8 mouse cellular contexts compared by ENCODE assay signal in genomic region chr9:20842670-20843069, GRCm38 (mm10). TPM values are rescaled to one million over a fixed set of nuclear protein-coding genes. Genes with fewer than 3 reads are reported as not detected.
DNase-seq lines count a peak whose midpoint lies in the region; ATAC-seq and TF ChIP-seq lines count a peak whose summit lies in the region.

No protein-coding gene starts in this region.

- intact Hi-C loops in gastrocnemius, adult 2 months (cut with DNase I): no loop called here
- intact Hi-C loops in gastrocnemius, postnatal 36 days (cut with DNase I): no loop called here

- H3K9ac ChIP-seq in liver, embryonic 14.5 days (replicated peaks): no peak overlapping the region
- H3K9ac ChIP-seq in liver, embryonic 12.5 days: no peak overlapping the region

- DNase-seq in gastrocnemius, adult 2 months: no peak
- DNase-seq in gastrocnemius, postnatal 36 days: no peak
- DNase-seq in liver, embryonic 14.5 days (ENCODE audit: low read depth in 3 of 3, low spot score in 3 of 3): no peak
- DNase-seq in R1 (ENCODE audit: low read depth, low spot score): peak; percentile 66
- DNase-seq in mesoderm, embryonic 11.5 days (ENCODE audit: low read depth, low spot score): peak; percentile 47
- no peak for DNase-seq in ovary, postnatal 10 days (ENCODE audit: low spot score)
- no peak for DNase-seq in natural killer cell, adult 2 months (ENCODE audit: low spot score in 2 of 2)

- no peak overlapping the region for H3K4me3 ChIP-seq in gastrocnemius, adult 2 months
- H3K4me3 ChIP-seq in liver, embryonic 14.5 days (ENCODE audit: insufficient read depth in 1 of 2, low read depth in 2 of 2, low read length in 2 of 2): no peak overlapping the region
- H3K4me3 ChIP-seq in liver, embryonic 12.5 days: no peak overlapping the region

- no peaks in the 10 kb centered on the region for H3K9me3 ChIP-seq in liver, embryonic 14.5 days (ENCODE audit: control insufficient read depth, low read length)
- H3K9me3 ChIP-seq in liver, embryonic 12.5 days (replicated peaks): no peaks in the 10 kb centered on the region

- no peak overlapping the region for H3K27ac ChIP-seq in gastrocnemius, adult 2 months
- H3K27ac ChIP-seq in liver, embryonic 14.5 days: no peak overlapping the region
- H3K27ac ChIP-seq in liver, embryonic 12.5 days: no peak overlapping the region

- WGBS in liver, embryonic 14.5 days (ENCODE audit: insufficient replicate concordance): 28% methylated on average over 2 of the region's 2 CpGs
- 33% methylated on average over 2 of the region's 2 CpGs for WGBS in liver, embryonic 12.5 days (ENCODE audit: insufficient replicate concordance)

- H3K36me3 ChIP-seq in liver, embryonic 14.5 days (replicated peaks; ENCODE audit: control insufficient read depth, insufficient read depth, low read depth): no peaks in the 10 kb centered on the region
- H3K36me3 ChIP-seq in liver, embryonic 12.5 days: no peaks in the 10 kb centered on the region

- no peaks in the 10 kb centered on the region for H3K4me1 ChIP-seq in liver, embryonic 14.5 days (replicated peaks; ENCODE audit: control insufficient read depth in 2 of 2, insufficient read depth in 2 of 2, low read length in 1 of 2)
- H3K4me1 ChIP-seq in liver, embryonic 12.5 days: no peaks in the 10 kb centered on the region

- ATAC-seq in liver, embryonic 14.5 days (ENCODE audit: insufficient read depth): no peak
- no peak for ATAC-seq in liver, embryonic 12.5 days

- no peak for TF ChIP-seq EP300 in liver, embryonic 14.5 days (IDR thresholded peaks at IDR 0.05; ENCODE audit: low read depth)

- H3K27me3 ChIP-seq in liver, embryonic 14.5 days (ENCODE audit: control insufficient read depth, insufficient read depth, low read length): no peaks in the 10 kb centered on the region
- peaks cover 10% of the 10 kb centered on the region; the same call in 1 of the 2 replicates for H3K27me3 ChIP-seq in liver, embryonic 12.5 days (replicated peaks)

- no peak overlapping the region for H3K4me2 ChIP-seq in liver, embryonic 14.5 days (ENCODE audit: low read depth)
- H3K4me2 ChIP-seq in liver, embryonic 12.5 days: no peak overlapping the region

- peak; percentile 69 for TF ChIP-seq CTCF in gastrocnemius, adult 2 months (IDR thresholded peaks at IDR 0.05)
- TF ChIP-seq CTCF in liver, embryonic 14.5 days (IDR thresholded peaks at IDR 0.05; ENCODE audit: low read depth): peak; percentile 53

RNA-seq across cellular contexts. Expression of gene Rdh8, which starts 24.4 kb away (rescaled TPM):
- total RNA-seq in gastrocnemius, adult 2 months (2021): under 1 TPM in 1 of 2 experiments, not detected in 1; 0.56 TPM
- total RNA-seq in gastrocnemius, postnatal 36 days (2021): under 1 TPM; 0.17 to 0.23 TPM
- polyA plus RNA-seq in liver, embryonic 14.5 days (2012; rRNA removed): not detected in 2 replicates
- polyA plus RNA-seq in liver, embryonic 14.5 days (2014; fragmentation: Nextera tagmentation; extraction: Ambion mirVana): not detected in 2 replicates
- not detected in 2 replicates for polyA plus RNA-seq in liver, embryonic 12.5 days (2016; fragmentation: Nextera tagmentation; extraction: Ambion mirVana)

RNA-seq across cellular contexts. Expression of gene A230050P20Rik, which starts 25.8 kb away (rescaled TPM):
- total RNA-seq in gastrocnemius, adult 2 months (2021): 1 to 10 TPM; 2.1 to 2.3 TPM
- 1 to 10 TPM; 1.7 TPM for total RNA-seq in gastrocnemius, postnatal 36 days (2021)
- polyA plus RNA-seq in liver, embryonic 14.5 days (2012; rRNA removed): 11.5 and 13.0 TPM in 2 replicates
- 1.1 and 1.7 TPM in 2 replicates for polyA plus RNA-seq in liver, embryonic 14.5 days (2014; fragmentation: Nextera tagmentation; extraction: Ambion mirVana)
- polyA plus RNA-seq in liver, embryonic 12.5 days (2016; fragmentation: Nextera tagmentation; extraction: Ambion mirVana): 7.9 TPM in 2 replicates

RNA-seq across cellular contexts. Expression of gene Col5a3, which starts 27.8 kb away (rescaled TPM):
- 10 to 100 TPM; 12.8 to 22.5 TPM for total RNA-seq in gastrocnemius, adult 2 months (2021)
- 10 to 100 TPM; 26.1 to 33.6 TPM for total RNA-seq in gastrocnemius, postnatal 36 days (2021)
- polyA plus RNA-seq in liver, embryonic 14.5 days (2012; rRNA removed): 0.05 and 0.08 TPM in 2 replicates
- polyA plus RNA-seq in liver, embryonic 14.5 days (2014; fragmentation: Nextera tagmentation; extraction: Ambion mirVana): 0.03 and 0.10 TPM in 2 replicates
- 0.02 and 0.06 TPM in 2 replicates for polyA plus RNA-seq in liver, embryonic 12.5 days (2016; fragmentation: Nextera tagmentation; extraction: Ambion mirVana)

RNA-seq across cellular contexts. Expression of gene Angptl6, which starts 36.9 kb away (rescaled TPM):
- 1 to 10 TPM; 5.1 to 7.0 TPM for total RNA-seq in gastrocnemius, adult 2 months (2021)
- 1 to 10 TPM; 3.8 to 5.2 TPM for total RNA-seq in gastrocnemius, postnatal 36 days (2021)
- polyA plus RNA-seq in liver, embryonic 14.5 days (2012; rRNA removed): 8.1 and 9.3 TPM in 2 replicates
- polyA plus RNA-seq in liver, embryonic 14.5 days (2014; fragmentation: Nextera tagmentation; extraction: Ambion mirVana): 6.8 and 7.6 TPM in 2 replicates
- polyA plus RNA-seq in liver, embryonic 12.5 days (2016; fragmentation: Nextera tagmentation; extraction: Ambion mirVana): 10.5 and 11.3 TPM in 2 replicates

RNA-seq across cellular contexts. Expression of gene Ppan, which starts 45.3 kb away (rescaled TPM):
- total RNA-seq in gastrocnemius, adult 2 months (2021): 1 to 10 TPM; 7.9 to 8.6 TPM
- 1 to 10 TPM; 6.1 to 8.7 TPM for total RNA-seq in gastrocnemius, postnatal 36 days (2021)
- polyA plus RNA-seq in liver, embryonic 14.5 days (2012; rRNA removed): 70.6 and 84.8 TPM in 2 replicates
- polyA plus RNA-seq in liver, embryonic 14.5 days (2014; fragmentation: Nextera tagmentation; extraction: Ambion mirVana): 50.2 and 56.1 TPM in 2 replicates
- polyA plus RNA-seq in liver, embryonic 12.5 days (2016; fragmentation: Nextera tagmentation; extraction: Ambion mirVana): 124 and 132 TPM in 2 replicates

Comparison
In these comparisons a context has a peak if more than half of its experiments do, and no peak if none do; other contexts are left out.
1. DNase-seq: peak in R1 (single experiment) and mesoderm, embryonic 11.5 days (single experiment); none in gastrocnemius, adult 2 months (single experiment), gastrocnemius, postnatal 36 days (0 of 2), liver, embryonic 14.5 days (0 of 3), ovary, postnatal 10 days (single experiment) and natural killer cell, adult 2 months (0 of 2).